ENCODE assay signal across 8 mouse cellular contexts in the genomic region with DNA sequence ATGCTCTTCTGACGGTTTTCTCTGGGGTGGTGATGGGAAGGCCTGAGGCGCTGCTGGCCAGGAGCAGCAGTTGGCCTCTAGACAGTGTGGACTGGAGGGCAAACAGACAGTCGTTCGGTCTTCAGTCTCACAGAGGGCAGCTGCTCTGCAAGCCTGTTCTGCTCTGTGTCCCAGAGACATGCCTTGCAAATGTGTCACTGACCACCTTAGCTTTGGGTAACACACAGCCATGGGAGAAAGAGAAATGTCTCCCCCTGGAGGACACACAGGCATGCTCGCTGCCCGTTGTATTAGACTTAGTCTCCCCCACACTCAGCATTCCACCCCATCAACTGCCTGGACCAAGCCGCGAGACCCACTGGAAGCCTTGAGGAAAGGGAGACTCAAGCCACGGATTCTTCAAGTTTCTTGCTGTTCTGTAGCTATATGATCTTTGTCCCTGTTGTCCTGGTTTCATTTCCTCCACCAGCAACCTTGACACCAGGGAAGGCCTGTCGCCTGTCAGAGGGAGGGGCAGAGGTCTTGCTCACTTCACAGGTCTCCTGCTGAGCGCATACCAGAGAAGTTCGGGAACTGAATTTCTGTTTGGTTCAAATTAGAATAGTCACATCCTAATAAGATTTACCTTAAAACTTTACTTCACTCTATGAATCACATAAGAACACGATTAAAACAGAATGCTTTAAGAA.
DNase-seq lines count a peak whose midpoint lies in the region; ATAC-seq and TF ChIP-seq lines count a peak whose summit lies in the region.

No protein-coding gene starts in this region.

- H3K27ac ChIP-seq in hindbrain, postnatal 0 days, result no peak overlapping the region

- H3K27me3 ChIP-seq in hindbrain, postnatal 0 days (ENCODE audit: insufficient read depth, low read length), result no peaks in the 10 kb centered on the region
- H3K27me3 ChIP-seq in megakaryocyte, embryonic 14.5 days (replicated peaks), result peaks cover 7% of the 10 kb centered on the region

- no peak overlapping the region for H3K4me3 ChIP-seq in hindbrain, postnatal 0 days (ENCODE audit: low read length)
- H3K4me3 ChIP-seq in megakaryocyte, embryonic 14.5 days (replicated peaks), result peak overlapping the region; percentile 13

- peak; percentile 39 for DNase-seq in WW6 (ENCODE audit: low read depth, low spot score)
- DNase-seq in cerebellum, postnatal 25 days, result peak; percentile 63 to 79
- DNase-seq in frontal cortex, postnatal 36 days (ENCODE audit: low spot score in 2 of 2), result peak; percentile 68 to 75
- DNase-seq in hindbrain, postnatal 0 days (ENCODE audit: low spot score), result peak; percentile 89
- DNase-seq in left cerebral cortex, adult 18-20 months (ENCODE audit: low spot score in 2 of 2), result peak; percentile 58 to 70
- DNase-seq in right cerebral cortex, postnatal 36 days (ENCODE audit: low spot score in 2 of 2), result peak; percentile 28 to 32
- DNase-seq in urinary bladder, postnatal 4 days (ENCODE audit: low spot score in 2 of 2), result peak; percentile 56 to 69

- H3K36me3 ChIP-seq in hindbrain, postnatal 0 days (ENCODE audit: insufficient read depth, low read length), result no peaks in the 10 kb centered on the region
- H3K36me3 ChIP-seq in megakaryocyte, embryonic 14.5 days (replicated peaks; ENCODE audit: low read length), result no peaks in the 10 kb centered on the region

- H3K9me3 ChIP-seq in hindbrain, postnatal 0 days (ENCODE audit: low read length), result no peaks in the 10 kb centered on the region
- no peaks in the 10 kb centered on the region for H3K9me3 ChIP-seq in megakaryocyte, embryonic 14.5 days

- no peak overlapping the region for H3K9ac ChIP-seq in hindbrain, postnatal 0 days (replicated peaks; ENCODE audit: low read length)

- peak; percentile 94 for TF ChIP-seq CTCF in hindbrain, postnatal 0 days (IDR thresholded peaks at IDR 0.05; ENCODE audit: low read depth)

- peak; percentile 85 for ATAC-seq in hindbrain, postnatal 0 days

- no peaks in the 10 kb centered on the region for H3K4me1 ChIP-seq in hindbrain, postnatal 0 days (ENCODE audit: insufficient read depth, low read length)
- H3K4me1 ChIP-seq in megakaryocyte, embryonic 14.5 days, result peaks cover 25% of the 10 kb centered on the region

- 30% methylated on average over 13 of the region's 13 CpGs for WGBS in hindbrain, postnatal 0 days

- no peak overlapping the region for H3K4me2 ChIP-seq in hindbrain, postnatal 0 days (ENCODE audit: low read depth, low read length)

Comparison
In these comparisons a context has a peak if more than half of its experiments do, and no peak if none do; other contexts are left out.
1. DNase-seq: peak in every context shown above with its lines; median percentile 89 in hindbrain, postnatal 0 days; 72 in frontal cortex, postnatal 36 days; 71 in cerebellum, postnatal 25 days; 64 in left cerebral cortex, adult 18-20 months; 62 in urinary bladder, postnatal 4 days; 39 in WW6; 30 in right cerebral cortex, postnatal 36 days.